ENCODE assay signal across 8 mouse cellular contexts in the genomic region with DNA sequence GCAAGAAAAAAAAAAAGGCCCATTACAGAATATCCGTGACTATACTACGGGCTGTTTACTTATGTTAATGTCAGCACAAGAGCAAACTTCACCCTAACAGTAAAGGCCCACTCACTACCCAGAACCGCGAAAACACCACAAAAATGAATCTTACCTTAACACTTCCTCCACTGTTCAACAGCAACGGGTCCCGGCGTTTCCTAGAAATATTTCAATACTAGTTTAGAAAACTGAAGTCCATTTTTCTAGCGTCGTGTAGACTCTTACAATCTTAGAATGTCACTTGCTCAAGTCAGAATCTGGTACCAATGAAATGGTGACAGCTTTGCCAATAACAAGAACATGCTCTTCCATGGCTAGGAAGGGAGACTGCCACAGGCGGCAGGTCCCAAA.
DNase-seq lines count a peak whose midpoint lies in the region; ATAC-seq and TF ChIP-seq lines count a peak whose summit lies in the region.

No protein-coding gene starts in this region.

- no peaks in the 10 kb centered on the region for H3K27me3 ChIP-seq in kidney, embryonic 16.5 days (ENCODE audit: insufficient read depth, low read length)
- no peaks in the 10 kb centered on the region for H3K27me3 ChIP-seq in hindbrain, embryonic 14.5 days (ENCODE audit: control insufficient read depth, insufficient read depth, low read length)
- H3K27me3 ChIP-seq in midbrain, embryonic 15.5 days (replicated peaks): no peaks in the 10 kb centered on the region

- no peak for TF ChIP-seq POLR2A in bone marrow macrophage, adult 2 months (IDR thresholded peaks at IDR 0.05; ENCODE audit: borderline replicate concordance, low read depth, low read length)

- ATAC-seq in kidney, embryonic 16.5 days (ENCODE audit: low FRiP score, low TSS enrichment): no peak
- ATAC-seq in hindbrain, embryonic 14.5 days (ENCODE audit: low FRiP score): no peak
- no peak for ATAC-seq in midbrain, embryonic 15.5 days (replicated peaks)

- H3K4me1 ChIP-seq in kidney, embryonic 16.5 days (ENCODE audit: insufficient read depth, low read length): peaks cover 21% of the 10 kb centered on the region
- peaks cover 8% of the 10 kb centered on the region for H3K4me1 ChIP-seq in bone marrow macrophage, adult 2 months (ENCODE audit: control insufficient read depth, insufficient read depth, low read length)
- peaks cover 18% of the 10 kb centered on the region for H3K4me1 ChIP-seq in hindbrain, embryonic 14.5 days (replicated peaks; ENCODE audit: control insufficient read depth, insufficient read depth, low read length)
- peaks cover 27% of the 10 kb centered on the region for H3K4me1 ChIP-seq in midbrain, embryonic 15.5 days

- peak overlapping the region; percentile 84 for H3K27ac ChIP-seq in kidney, embryonic 16.5 days (ENCODE audit: low read length)
- H3K27ac ChIP-seq in bone marrow macrophage, adult 2 months (ENCODE audit: insufficient read depth, low read depth, low read length): peak overlapping the region; percentile 91
- H3K27ac ChIP-seq in hindbrain, embryonic 14.5 days: peak overlapping the region; percentile 97
- H3K27ac ChIP-seq in midbrain, embryonic 15.5 days: peak overlapping the region; percentile 99

- H3K4me3 ChIP-seq in kidney, embryonic 16.5 days (ENCODE audit: low read length): peak overlapping the region; percentile 95
- peak overlapping the region; percentile 100 for H3K4me3 ChIP-seq in bone marrow macrophage, adult 2 months (ENCODE audit: insufficient read depth, low read length)
- peak overlapping the region; percentile 52 for H3K4me3 ChIP-seq in hindbrain, embryonic 14.5 days (replicated peaks; ENCODE audit: low read length)
- H3K4me3 ChIP-seq in midbrain, embryonic 15.5 days: peak overlapping the region; percentile 65

- TF ChIP-seq CTCF in bone marrow macrophage, adult 2 months (IDR thresholded peaks at IDR 0.05; ENCODE audit: low read depth, low read length): no peak

- H3K36me3 ChIP-seq in kidney, embryonic 16.5 days (ENCODE audit: insufficient read depth, low read length): peaks cover 9% of the 10 kb centered on the region; the same call in 1 of the 2 replicates
- H3K36me3 ChIP-seq in hindbrain, embryonic 14.5 days (replicated peaks; ENCODE audit: control insufficient read depth, insufficient read depth): peaks cover 11% of the 10 kb centered on the region; the same call in 1 of the 2 replicates
- H3K36me3 ChIP-seq in midbrain, embryonic 15.5 days (replicated peaks): no peaks in the 10 kb centered on the region

- no peaks in the 10 kb centered on the region for H3K9me3 ChIP-seq in kidney, embryonic 16.5 days (ENCODE audit: low read length)
- no peaks in the 10 kb centered on the region for H3K9me3 ChIP-seq in hindbrain, embryonic 14.5 days (ENCODE audit: control insufficient read depth, low read length)
- no peaks in the 10 kb centered on the region for H3K9me3 ChIP-seq in midbrain, embryonic 15.5 days

- 0% methylated on average over 10 of the region's 10 CpGs for WGBS in kidney, embryonic 16.5 days
- WGBS in hindbrain, embryonic 14.5 days: under 1% methylated on average over 10 of the region's 10 CpGs
- under 1% methylated on average over 10 of the region's 10 CpGs for WGBS in midbrain, embryonic 15.5 days

- H3K4me2 ChIP-seq in kidney, embryonic 16.5 days (replicated peaks; ENCODE audit: low read depth, low read length): peak overlapping the region; percentile 79
- peak overlapping the region; percentile 86 for H3K4me2 ChIP-seq in hindbrain, embryonic 14.5 days (replicated peaks)
- peak overlapping the region; percentile 72 for H3K4me2 ChIP-seq in midbrain, embryonic 15.5 days

- no peak for DNase-seq in kidney, adult 18-20 months
- no peak for DNase-seq in hindbrain, embryonic 14.5 days (ENCODE audit: low spot score)
- DNase-seq in cerebellum, postnatal 36 days: no peak
- no peak for DNase-seq in natural killer cell, adult 2 months (ENCODE audit: low spot score in 2 of 2)
- no peak for DNase-seq in right cerebral cortex, postnatal 25 days

- peak overlapping the region; percentile 97 for H3K9ac ChIP-seq in kidney, embryonic 16.5 days (replicated peaks; ENCODE audit: low read length)
- H3K9ac ChIP-seq in hindbrain, embryonic 14.5 days: peak overlapping the region; percentile 89
- H3K9ac ChIP-seq in midbrain, embryonic 15.5 days: peak overlapping the region; percentile 61
